Mouse (Mus musculus) frontal cortex, postnatal 36 days (tissue): ENCODE data around the gene Prkcb.

Experiments
- DNase-seq, 2 experiments: peaks; one replicate each; pipeline ENCODE4 v3.0.0; 2022; ENCODE audit warnings: low spot score in 2 of 2

Gene Prkcb

GRCm38 (mm10) chr7:122595897-122596296 is 307.3 kb downstream of the Prkcb start:
- no peak for DNase-seq

GRCm38 (mm10) chr7:122596596-122597170 is 308.1 kb downstream of the Prkcb start:
- no peak for DNase-seq

- no peak for DNase-seq
Observed at GRCm38 (mm10) chr7:122597313-122597712, 308.8 kb downstream of the Prkcb start.

- DNase-seq: no peak
Observed at GRCm38 (mm10) chr7:122600856-122601255, 312.3 kb downstream of the Prkcb start.

- no peak for DNase-seq
Observed at GRCm38 (mm10) chr7:122605066-122605465, 316.5 kb downstream of the Prkcb start.

- DNase-seq: peak in 1 of 2 experiments; percentile 35
Observed at GRCm38 (mm10) chr7:122609420-122609819, 320.9 kb downstream of the Prkcb start.

- DNase-seq: no peak
Observed at GRCm38 (mm10) chr7:122610161-122610560, 321.6 kb downstream of the Prkcb start.

GRCm38 (mm10) chr7:122613876-122614275 is 325.3 kb downstream of the Prkcb start:
- no peak for DNase-seq

GRCm38 (mm10) chr7:122622125-122622774 is 333.7 kb downstream of the Prkcb start:
- no peak for DNase-seq

- DNase-seq: no peak
Observed at GRCm38 (mm10) chr7:122623753-122624152, 335.2 kb downstream of the Prkcb start.

- no peak for DNase-seq
Observed at GRCm38 (mm10) chr7:122628050-122628449, 339.5 kb downstream of the Prkcb start.

- DNase-seq: no peak
Observed at GRCm38 (mm10) chr7:122630386-122630785, 341.8 kb downstream of the Prkcb start.

- no peak for DNase-seq
Observed at GRCm38 (mm10) chr7:122631151-122631550, 342.6 kb downstream of the Prkcb start.

GRCm38 (mm10) chr7:122632946-122633345 is 344.4 kb downstream of the Prkcb start:
- no peak for DNase-seq

- no peak for DNase-seq
Observed at GRCm38 (mm10) chr7:122633463-122633862, 344.9 kb downstream of the Prkcb start.

GRCm38 (mm10) chr7:122643676-122644075 is 355.1 kb downstream of the Prkcb start:
- DNase-seq: peak in 1 of 2 experiments; percentile 68

GRCm38 (mm10) chr7:122649306-122649705 is 360.8 kb downstream of the Prkcb start:
- DNase-seq: peak; percentile 65 to 79

GRCm38 (mm10) chr7:122652523-122652922 is 364.0 kb downstream of the Prkcb start:
- DNase-seq: no peak

- DNase-seq: no peak
Observed at GRCm38 (mm10) chr7:122656671-122657070, 368.1 kb downstream of the Prkcb start.

- DNase-seq: no peak
Observed at GRCm38 (mm10) chr7:122657423-122658126, 369.0 kb downstream of the Prkcb start.

GRCm38 (mm10) chr7:122665311-122666049 is 376.9 kb downstream of the Prkcb start:
- DNase-seq: no peak

- peak in 1 of 2 experiments; percentile 59 for DNase-seq
Observed at GRCm38 (mm10) chr7:122667903-122668302, 379.4 kb downstream of the Prkcb start.
